Mouse (Mus musculus) forebrain, embryonic 12.5 days (tissue): ENCODE results near the gene Fndc9. TPM values are rescaled to one million over a fixed set of nuclear protein-coding genes. Genes with fewer than 3 reads are reported as not detected.

ENCODE experiments used
- ATAC-seq: fragments of 200-750 bp; cut with Nextera tagmentation; 2 replicates; pipeline ENCODE4 v1.8.0; 2017; ENCODE audit warnings: moderate TSS enrichment; ENCODE audit not compliant: low FRiP score
- H3K27ac ChIP-seq: fragments of 300-500 bp; sonication (generic); 2 replicates; pipeline ENCODE4 v1.5.1; 2016; ENCODE audit warnings: mild to moderate bottlenecking
- H3K27me3 ChIP-seq: fragments of 300-500 bp; sonication (generic); 2 replicates; pipeline ENCODE4 v1.6.1; 2016; ENCODE audit warnings: mild to moderate bottlenecking
- H3K36me3 ChIP-seq: fragments of 300-500 bp; sonication (generic); replicated peaks from 2 replicates; pipeline ENCODE4 v1.6.1; 2016; ENCODE audit warnings: mild to moderate bottlenecking
- H3K4me1 ChIP-seq: fragments of 300-500 bp; sonication (generic); 2 replicates; pipeline ENCODE4 v1.6.1; 2016
- H3K4me2 ChIP-seq: fragments of 300-500 bp; sonication (generic); 2 replicates; pipeline ENCODE4 v1.6.1; 2016; ENCODE audit warnings: mild to moderate bottlenecking, moderate library complexity
- H3K4me3 ChIP-seq: fragments of 300-500 bp; sonication (generic); replicated peaks from 2 replicates; pipeline ENCODE4 v1.5.1; 2016; ENCODE audit warnings: mild to moderate bottlenecking
- H3K9ac ChIP-seq: fragments of 300-500 bp; sonication (generic); 2 replicates; pipeline ENCODE4 v1.6.1; 2016; ENCODE audit warnings: mild to moderate bottlenecking
- H3K9me3 ChIP-seq: fragments of 300-500 bp; sonication (generic); 2 replicates; pipeline ENCODE4 v1.6.1; 2016
- WGBS: fragments of 180-500 bp; shearing (Covaris S2); methylation state at CpG from one replicate; pipeline ENCODE4 v1.1.7; 2016; 5-methylcytosine and 5-hydroxymethylcytosine counted together
- polyA plus RNA-seq: library from polyadenylated mRNA; unstranded; fragments of >200 nt; fragmentation: Nextera tagmentation; extraction: Ambion mirVana; gene quantifications from 2 replicates; pipeline ENCODE4 v1.2.1, GENCODE M21; 2016

Gene Fndc9
- polyA plus RNA-seq, 1 experiment from 2014 or later = 1.1 TPM

GRCm38 (mm10) chr11:46214368-46215230 is 20.7 kb upstream of the Fndc9 start:
- no peak for ATAC-seq
- WGBS = 82% methylated on average over 14 of the region's 14 CpGs
- H3K9ac ChIP-seq = no peak overlapping the region
- no peaks in the 10 kb centered on the region for H3K27me3 ChIP-seq
- H3K27ac ChIP-seq = 0 out of 2 replicates have a peak overlapping the region, but pooled peaks have one; percentile 36
- peaks cover 26% of the 10 kb centered on the region for H3K4me1 ChIP-seq
- no peak overlapping the region for H3K4me2 ChIP-seq
- H3K4me3 ChIP-seq = no peak overlapping the region
- H3K36me3 ChIP-seq = peaks cover 5% of the 10 kb centered on the region; the same call in 1 of the 2 replicates
- H3K9me3 ChIP-seq = no peaks in the 10 kb centered on the region

GRCm38 (mm10) chr11:46215354-46215753 is 20.0 kb upstream of the Fndc9 start:
- no peak overlapping the region for H3K4me3 ChIP-seq
- no peak overlapping the region for H3K9ac ChIP-seq
- no peak overlapping the region for H3K4me2 ChIP-seq
- 23% methylated on average over 3 of the region's 3 CpGs for WGBS
- ATAC-seq = peak; percentile 67
- H3K27ac ChIP-seq = peak overlapping the region; percentile 61; the same call in 1 of the 2 replicates
- no peaks in the 10 kb centered on the region for H3K27me3 ChIP-seq
- peaks cover 7% of the 10 kb centered on the region; the same call in 1 of the 2 replicates for H3K36me3 ChIP-seq
- peaks cover 25% of the 10 kb centered on the region for H3K4me1 ChIP-seq
- no peaks in the 10 kb centered on the region for H3K9me3 ChIP-seq

- ATAC-seq = no peak
- Histone ChIP-seq H3K27ac (no peak overlapping the region), H3K4me1 (peaks cover 21% of the 10 kb centered on the region)
Observed at GRCm38 (mm10) chr11:46216669-46217068, 18.7 kb upstream of the Fndc9 start.

GRCm38 (mm10) chr11:46217686-46218085 is 17.6 kb upstream of the Fndc9 start:
- Histone ChIP-seq H3K4me1 (peaks cover 18% of the 10 kb centered on the region), H3K4me2 (no peak overlapping the region), H3K27ac (0 out of 2 replicates have a peak overlapping the region, but pooled peaks have one; percentile 78), H3K9me3 (no peaks in the 10 kb centered on the region), H3K36me3 (peaks cover 30% of the 10 kb centered on the region), H3K4me3 (no peak overlapping the region), H3K9ac (no peak overlapping the region), H3K27me3 (no peaks in the 10 kb centered on the region)
- WGBS = 90% methylated on average over 9 of the region's 9 CpGs
- no peak for ATAC-seq

More at GRCm38 (mm10) chr11:46216669-46217068, 18.7 kb upstream of the Fndc9 start:
- Histone ChIP-seq H3K4me2 (no peak overlapping the region), H3K4me3 (no peak overlapping the region), H3K27me3 (no peaks in the 10 kb centered on the region), H3K9me3 (no peaks in the 10 kb centered on the region), H3K36me3 (peaks cover 21% of the 10 kb centered on the region), H3K9ac (no peak overlapping the region)
- WGBS = 76% methylated on average over 7 of the region's 7 CpGs

- Histone ChIP-seq H3K9me3 (no peaks in the 10 kb centered on the region), H3K36me3 (peaks cover 33% of the 10 kb centered on the region), H3K4me3 (no peak overlapping the region), H3K4me1 (peaks cover 18% of the 10 kb centered on the region), H3K4me2 (no peak overlapping the region), H3K27me3 (no peaks in the 10 kb centered on the region), H3K27ac (peak overlapping the region; percentile 78), H3K9ac (no peak overlapping the region)
- 22% methylated on average over 5 of the region's 5 CpGs for WGBS
- peak; percentile 74 for ATAC-seq
Observed at GRCm38 (mm10) chr11:46218584-46218983, 16.7 kb upstream of the Fndc9 start.

GRCm38 (mm10) chr11:46219380-46219779 is 16.0 kb upstream of the Fndc9 start:
- Histone ChIP-seq H3K27me3 (no peaks in the 10 kb centered on the region), H3K4me3 (no peak overlapping the region), H3K36me3 (peaks cover 39% of the 10 kb centered on the region), H3K9me3 (no peaks in the 10 kb centered on the region), H3K27ac (peak overlapping the region; percentile 78), H3K4me1 (peaks cover 18% of the 10 kb centered on the region), H3K4me2 (no peak overlapping the region), H3K9ac (no peak overlapping the region)
- ATAC-seq = no peak
- 85% methylated on average over 9 of the region's 9 CpGs for WGBS

GRCm38 (mm10) chr11:46220211-46220610 is 15.1 kb upstream of the Fndc9 start:
- no peak overlapping the region for H3K9ac ChIP-seq
- 79% methylated on average over 2 of the region's 2 CpGs for WGBS
- H3K36me3 ChIP-seq = peaks cover 39% of the 10 kb centered on the region
- no peak overlapping the region for H3K4me3 ChIP-seq
- H3K27me3 ChIP-seq = no peaks in the 10 kb centered on the region
- peaks cover 18% of the 10 kb centered on the region for H3K4me1 ChIP-seq
- no peak overlapping the region for H3K4me2 ChIP-seq
- no peak for ATAC-seq
- no peaks in the 10 kb centered on the region for H3K9me3 ChIP-seq
- H3K27ac ChIP-seq = peak overlapping the region; percentile 78

- Histone ChIP-seq H3K4me1 (peaks cover 11% of the 10 kb centered on the region), H3K9ac (no peak overlapping the region), H3K4me2 (no peak overlapping the region), H3K36me3 (peaks cover 33% of the 10 kb centered on the region), H3K27me3 (no peaks in the 10 kb centered on the region), H3K4me3 (no peak overlapping the region), H3K27ac (no peak overlapping the region), H3K9me3 (no peaks in the 10 kb centered on the region)
- no peak for ATAC-seq
- 86% methylated on average over 2 of the region's 2 CpGs for WGBS
Observed at GRCm38 (mm10) chr11:46223575-46223974, 11.8 kb upstream of the Fndc9 start.

GRCm38 (mm10) chr11:46225345-46225744 is 10.0 kb upstream of the Fndc9 start:
- Histone ChIP-seq H3K9me3 (no peaks in the 10 kb centered on the region), H3K9ac (no peak overlapping the region), H3K27me3 (no peaks in the 10 kb centered on the region), H3K4me1 (no peaks in the 10 kb centered on the region), H3K36me3 (peaks cover 35% of the 10 kb centered on the region), H3K4me2 (no peak overlapping the region), H3K27ac (no peak overlapping the region), H3K4me3 (no peak overlapping the region)
- WGBS = 91% methylated on average over 5 of the region's 5 CpGs
- ATAC-seq = no peak

- Histone ChIP-seq H3K27ac (no peak overlapping the region), H3K4me3 (no peak overlapping the region), H3K27me3 (no peaks in the 10 kb centered on the region), H3K9me3 (no peaks in the 10 kb centered on the region), H3K4me1 (peaks cover 9% of the 10 kb centered on the region), H3K9ac (no peak overlapping the region), H3K36me3 (peaks cover 9% of the 10 kb centered on the region; the same call in 1 of the 2 replicates), H3K4me2 (no peak overlapping the region)
- WGBS = 74% methylated on average over 6 of the region's 6 CpGs
- ATAC-seq = no peak
Observed at GRCm38 (mm10) chr11:46230184-46230583, 5.1 kb upstream of the Fndc9 start.

- WGBS = 91% methylated on average over 4 of the region's 4 CpGs
- Histone ChIP-seq H3K36me3 (peaks cover 17% of the 10 kb centered on the region), H3K4me2 (no peak overlapping the region)
Observed at GRCm38 (mm10) chr11:46232803-46233202, 2.5 kb upstream of the Fndc9 start.

GRCm38 (mm10) chr11:46233966-46234365 is 1.4 kb upstream of the Fndc9 start:
- Histone ChIP-seq H3K36me3 (peaks cover 28% of the 10 kb centered on the region), H3K9ac (no peak overlapping the region), H3K4me1 (peaks cover 20% of the 10 kb centered on the region), H3K27ac (no peak overlapping the region), H3K4me2 (no peak overlapping the region), H3K9me3 (no peaks in the 10 kb centered on the region), H3K4me3 (no peak overlapping the region), H3K27me3 (no peaks in the 10 kb centered on the region)
- ATAC-seq = no peak
- 87% methylated on average over 4 of the region's 4 CpGs for WGBS

More at GRCm38 (mm10) chr11:46232803-46233202, 2.5 kb upstream of the Fndc9 start:
- Histone ChIP-seq H3K4me3 (no peak overlapping the region), H3K27ac (no peak overlapping the region), H3K4me1 (peaks cover 20% of the 10 kb centered on the region), H3K9me3 (no peaks in the 10 kb centered on the region), H3K9ac (no peak overlapping the region), H3K27me3 (no peaks in the 10 kb centered on the region)
- no peak for ATAC-seq

- Histone ChIP-seq H3K4me3 (no peak overlapping the region), H3K36me3 (peaks cover 51% of the 10 kb centered on the region), H3K9me3 (no peaks in the 10 kb centered on the region), H3K9ac (no peak overlapping the region), H3K4me1 (peaks cover 20% of the 10 kb centered on the region), H3K4me2 (no peak overlapping the region), H3K27me3 (no peaks in the 10 kb centered on the region), H3K27ac (no peak overlapping the region)
- WGBS = 43% methylated on average over 4 of the region's 4 CpGs
- ATAC-seq = no peak
Observed at GRCm38 (mm10) chr11:46236976-46237375, 1.6 kb downstream of the Fndc9 start.
